Mouse (Mus musculus) kidney, adult 8-10 months (tissue): ENCODE data around the gene Trim11.

ENCODE experiments used
- DNase-seq, 2 experiments: peaks; one replicate each; pipeline ENCODE4 v3.0.0; 2022

The Trim11 gene

GRCm38 (mm10) chr11:58957226-58957914, 20.5 kb upstream of the Trim11 start:
- no peak for DNase-seq

- DNase-seq, result no peak
Measured at GRCm38 (mm10) chr11:58958536-58958935, 19.4 kb upstream of the Trim11 start.

DNA sequence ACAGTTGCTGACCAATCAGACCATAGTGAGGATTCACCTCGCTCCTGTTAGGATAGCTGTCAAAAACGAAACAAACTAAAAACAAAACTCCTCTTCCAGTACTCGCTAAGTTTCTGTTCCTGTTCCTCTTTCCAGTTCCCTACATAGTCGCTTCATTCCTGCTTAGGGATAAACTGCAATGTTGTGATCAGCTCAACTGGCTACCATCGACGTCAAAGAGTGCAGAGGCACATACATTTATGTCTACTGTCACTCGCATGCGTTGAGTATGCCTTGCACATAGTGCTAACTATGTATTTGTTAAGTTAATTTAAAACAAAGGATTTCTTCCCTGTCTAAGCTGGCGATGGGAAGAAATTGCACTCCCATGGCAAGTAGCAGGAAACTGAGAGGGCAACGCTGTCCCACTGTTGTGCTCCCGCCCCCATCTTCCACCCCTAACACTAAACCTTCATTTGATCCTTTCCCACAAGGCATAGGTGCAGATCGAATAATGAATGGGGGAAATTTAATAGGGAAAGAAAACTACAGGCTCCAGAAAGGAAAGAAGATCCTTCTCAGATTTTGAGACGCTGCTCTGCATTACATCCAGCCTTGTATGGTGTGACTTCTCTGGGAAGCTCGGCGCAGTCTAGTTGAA, 18.6 kb upstream of the Trim11 start:
- DNase-seq, result no peak

DNA sequence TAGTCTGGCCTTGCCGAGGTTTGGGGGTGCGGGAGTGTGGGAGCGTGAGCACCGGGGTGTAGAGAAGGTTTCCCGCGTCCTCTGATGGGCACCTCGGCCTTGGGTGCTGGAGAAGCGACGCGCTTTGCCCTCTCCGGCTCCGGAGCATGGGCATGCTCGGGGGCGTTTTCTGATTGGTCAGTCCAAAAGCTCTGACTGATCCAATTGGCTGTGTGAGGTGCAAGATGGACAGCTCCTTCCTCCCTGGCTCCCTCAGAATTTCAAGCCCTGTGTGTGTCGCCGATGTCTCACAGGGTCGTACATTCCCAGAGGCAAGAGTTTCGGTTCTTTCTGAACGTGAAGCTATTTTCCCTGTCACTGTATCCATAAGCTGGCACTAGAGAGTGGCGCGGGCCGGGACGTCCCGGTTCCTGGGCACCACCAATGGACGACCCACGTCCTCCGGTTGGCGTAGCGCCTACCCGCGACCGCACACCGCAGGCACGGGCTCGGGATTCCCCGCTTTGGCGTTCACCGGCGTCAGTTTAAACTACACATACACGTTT, 17.9 kb upstream of the Trim11 start:
- DNase-seq, result peak; percentile 78 to 87

- DNase-seq, result no peak
Measured at GRCm38 (mm10) chr11:58961364-58962177, 16.3 kb upstream of the Trim11 start.

GRCm38 (mm10) chr11:58963543-58963942, 14.3 kb upstream of the Trim11 start:
- peak; percentile 56 to 67 for DNase-seq

DNA sequence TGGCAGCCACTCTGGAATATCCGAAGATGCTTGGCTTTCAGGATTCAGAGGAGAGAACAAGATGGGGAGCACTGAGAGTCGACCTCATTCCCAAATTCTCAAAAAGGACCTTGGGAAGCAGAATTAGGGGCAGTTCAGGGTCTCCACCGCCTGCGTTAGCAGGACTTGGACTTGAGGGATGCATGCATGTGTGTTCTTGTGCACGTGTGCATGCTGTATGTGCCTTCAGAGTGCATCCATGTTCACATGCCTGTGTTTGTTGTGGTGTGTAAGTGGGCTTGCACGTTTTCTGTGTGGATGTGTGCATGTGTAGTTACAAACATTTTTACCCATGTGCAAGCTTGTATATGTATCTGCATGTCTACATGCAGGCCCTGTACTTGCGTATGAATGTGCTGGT, 13.7 kb upstream of the Trim11 start:
- DNase-seq, result no peak

GRCm38 (mm10) chr11:58965001-58965760, 12.7 kb upstream of the Trim11 start:
- no peak for DNase-seq

DNA sequence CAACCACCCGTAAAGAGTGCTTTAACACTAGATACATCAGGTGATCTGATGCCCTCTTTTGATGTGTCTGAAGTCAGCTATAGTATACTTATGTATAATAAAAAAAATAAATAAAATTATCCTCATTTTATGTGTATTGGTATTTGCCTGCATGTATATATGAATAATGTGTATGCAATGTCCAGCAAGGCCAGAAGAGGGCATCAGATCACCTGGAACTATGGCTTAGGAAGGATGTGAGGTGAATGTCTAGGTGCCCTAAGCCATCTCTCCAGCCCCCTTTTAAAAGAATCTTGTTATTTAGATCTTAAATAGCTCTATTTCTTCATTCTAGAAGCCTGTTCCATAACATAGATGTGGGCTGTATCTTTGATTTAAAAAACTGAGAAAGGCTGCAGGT, 10.5 kb upstream of the Trim11 start:
- DNase-seq, result peak in 1 of 2 experiments; percentile 50

GRCm38 (mm10) chr11:58968551-58968950, 9.3 kb upstream of the Trim11 start:
- DNase-seq, result no peak

DNA sequence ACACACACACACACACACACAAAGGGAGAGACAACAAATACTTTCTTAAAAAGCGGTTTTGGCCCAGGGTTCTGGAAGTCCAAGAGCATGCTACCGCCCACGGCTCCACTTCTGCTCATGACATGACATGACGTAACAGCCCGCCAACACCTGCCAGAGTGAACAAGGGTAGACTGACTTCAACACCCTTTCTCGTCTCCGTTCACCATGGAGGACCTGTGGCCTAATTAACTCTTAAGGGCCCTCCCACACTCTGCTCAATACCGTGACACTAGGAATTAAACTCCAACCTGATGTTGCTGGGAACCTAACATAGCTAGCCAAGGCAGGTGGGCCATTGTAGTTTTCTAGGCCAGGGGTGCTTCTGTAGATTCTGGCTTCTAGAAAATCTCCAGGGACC, 8.9 kb upstream of the Trim11 start:
- peak in 1 of 2 experiments; percentile 40 for DNase-seq

GRCm38 (mm10) chr11:58969659-58970058, 8.2 kb upstream of the Trim11 start:
- DNase-seq, result peak; percentile 68 to 69

DNA sequence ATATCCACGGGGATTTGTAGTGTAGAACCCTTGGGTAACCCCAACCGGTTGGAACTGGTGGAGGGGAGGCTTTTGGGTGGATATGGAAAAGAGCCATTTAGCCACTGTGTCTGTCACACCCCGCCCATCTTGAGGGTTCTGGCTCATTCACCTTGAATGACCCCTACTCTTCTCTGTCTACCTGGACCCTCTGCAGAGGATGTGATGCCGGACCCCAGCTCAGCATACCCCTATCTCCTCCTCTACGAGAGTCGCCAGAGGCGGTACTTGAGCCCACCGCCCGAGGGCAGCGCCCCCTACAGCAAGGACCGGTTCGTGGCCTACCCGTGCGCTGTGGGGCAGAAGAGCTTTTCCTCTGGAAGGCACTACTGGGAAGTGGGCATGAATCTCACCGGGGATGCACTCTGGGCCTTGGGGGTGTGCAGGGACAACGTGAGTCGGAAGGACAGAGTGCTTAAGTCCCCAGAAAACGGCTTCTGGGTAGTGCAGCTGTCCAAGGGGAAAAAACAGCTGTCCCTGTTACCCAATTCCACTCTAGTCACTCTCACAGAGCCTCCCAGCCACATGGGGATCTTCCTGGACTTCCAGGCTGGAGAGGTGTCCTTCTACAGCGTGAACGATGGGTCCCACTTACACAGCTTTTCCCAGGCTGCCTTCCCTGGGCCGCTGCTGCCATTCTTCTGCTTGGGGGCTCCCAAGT, 6.9 kb upstream of the Trim11 start:
- no peak for DNase-seq

DNA sequence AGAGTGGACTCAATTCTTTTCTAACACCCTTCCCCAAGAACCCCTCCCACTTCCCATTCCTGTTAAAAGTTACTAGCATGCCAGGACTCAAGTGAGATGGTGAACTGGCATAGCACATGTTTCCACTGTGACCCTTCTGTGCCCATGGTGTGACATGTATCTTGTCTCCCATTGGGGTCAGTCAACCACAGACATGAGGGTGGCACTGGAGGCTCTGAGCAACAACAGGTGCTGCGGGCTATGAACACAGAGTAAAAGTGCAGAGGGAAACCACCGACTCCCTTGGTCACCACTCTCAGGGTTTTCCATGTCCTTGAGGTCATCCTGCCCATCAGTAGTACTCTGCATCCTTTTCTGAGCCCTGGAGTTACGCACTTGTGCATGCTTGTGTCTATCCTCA, 6.1 kb upstream of the Trim11 start:
- no peak for DNase-seq

GRCm38 (mm10) chr11:58974414-58974813, 3.5 kb upstream of the Trim11 start:
- DNase-seq, result peak in 1 of 2 experiments; percentile 70

- DNase-seq, result no peak
Measured at GRCm38 (mm10) chr11:58977150-58977549, 743 bp upstream of the Trim11 start.

DNA sequence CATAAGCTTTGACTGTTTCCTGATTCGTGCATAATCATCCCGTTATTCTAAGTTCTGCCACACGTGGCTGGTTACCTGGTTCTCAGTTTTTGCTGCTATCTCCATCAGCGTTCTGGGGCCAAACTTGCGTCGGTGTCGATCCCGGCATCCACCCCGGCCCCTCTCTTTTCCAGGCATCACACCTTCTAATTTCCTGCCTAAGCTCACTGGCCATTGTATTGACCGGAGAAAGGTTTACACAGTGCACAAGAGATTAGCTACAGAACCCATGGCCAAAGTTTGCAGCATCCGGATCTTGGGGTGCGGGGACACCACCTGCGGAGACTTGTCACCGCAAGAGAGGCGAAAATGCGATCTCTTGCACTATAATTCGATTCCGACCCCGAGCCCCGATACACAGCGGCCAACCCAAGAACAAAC, 276 bp upstream of the Trim11 start:
- no peak for DNase-seq

GRCm38 (mm10) chr11:58978706-58979030, 775 bp downstream of the Trim11 start:
- DNase-seq, result peak in 1 of 2 experiments; percentile 42

GRCm38 (mm10) chr11:58979183-58979582, 1.3 kb downstream of the Trim11 start:
- no peak for DNase-seq

DNA sequence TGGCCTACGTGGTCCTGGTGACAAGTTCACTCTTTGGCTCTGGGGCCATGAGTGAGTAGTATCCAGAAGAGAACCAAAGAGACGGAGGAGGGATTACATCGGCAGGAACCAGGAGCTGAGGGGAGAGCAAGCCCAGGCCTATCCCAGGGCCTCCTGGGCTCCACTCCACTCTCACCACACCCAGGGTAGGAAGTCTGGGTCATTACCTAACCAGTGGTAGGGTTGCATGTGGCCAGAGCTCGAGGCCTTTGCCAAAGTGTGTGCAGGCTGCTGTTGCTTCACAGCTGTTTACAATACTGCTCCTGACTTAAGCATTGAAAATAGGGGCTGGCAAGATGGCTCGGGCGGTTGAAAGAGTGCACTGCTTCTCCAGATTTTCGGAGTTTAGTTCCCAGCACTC, 1.8 kb downstream of the Trim11 start:
- DNase-seq, result no peak

DNA sequence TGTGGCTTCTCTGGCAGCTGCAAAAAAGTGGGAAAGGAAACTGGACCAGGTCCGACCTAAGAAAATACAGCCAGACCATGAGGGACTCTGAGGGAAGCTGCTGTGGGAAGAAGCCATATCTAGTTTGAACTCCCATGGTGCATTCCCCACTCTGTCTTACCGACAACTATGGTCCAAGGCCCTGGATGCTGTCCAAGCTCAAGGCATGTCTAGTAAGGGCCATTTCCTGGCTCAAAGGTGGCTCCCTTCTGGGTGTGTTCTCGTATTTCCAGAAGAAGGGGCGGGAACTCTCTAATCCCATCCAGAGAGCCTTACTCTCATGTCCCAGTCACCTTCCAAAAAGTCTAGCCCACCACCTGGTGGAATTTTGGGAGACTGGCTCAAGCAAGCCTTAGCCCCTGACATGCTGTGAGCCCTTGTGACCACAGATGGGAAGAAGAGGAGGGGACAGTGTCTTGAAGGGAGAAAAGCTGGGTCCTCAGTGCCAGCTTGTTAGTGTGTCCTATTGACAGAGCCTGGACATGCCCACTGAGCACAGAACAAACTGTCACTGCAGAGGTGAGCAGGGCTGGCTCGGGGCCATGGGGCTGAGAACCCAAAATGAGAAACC, 2.6 kb downstream of the Trim11 start:
- DNase-seq, result peak; percentile 63 to 79
